Mouse (Mus musculus): ENCODE data around the gene Boc.

Gene Boc

GRCm38 (mm10) chr16:44558471-44559329 is at the start of gene Boc:
Gene Boc, minus strand, starts transcription at chr16:44558897.
- DNase-seq (ENCODE audit: low spot score): peak; percentile 75

- no peak for DNase-seq (ENCODE audit: low spot score)
Observed at GRCm38 (mm10) chr16:44606643-44607042, 47.9 kb upstream of the Boc start.

GRCm38 (mm10) chr16:44604021-44604616 is 45.4 kb upstream of the Boc start:
- DNase-seq (ENCODE audit: low spot score): no peak

GRCm38 (mm10) chr16:44601999-44602794 is 43.5 kb upstream of the Boc start:
- DNase-seq (ENCODE audit: low spot score): no peak

- DNase-seq (ENCODE audit: low spot score): no peak
Observed at GRCm38 (mm10) chr16:44601182-44601581, 42.5 kb upstream of the Boc start.

- no peak for DNase-seq (ENCODE audit: low spot score)
Observed at GRCm38 (mm10) chr16:44597106-44597806, 38.6 kb upstream of the Boc start.

- no peak for DNase-seq (ENCODE audit: low spot score)
Observed at GRCm38 (mm10) chr16:44589506-44589905, 30.8 kb upstream of the Boc start.

GRCm38 (mm10) chr16:44579421-44580024 is 20.8 kb upstream of the Boc start:
- no peak for DNase-seq (ENCODE audit: low spot score)

- no peak for DNase-seq (ENCODE audit: low spot score)
Observed at GRCm38 (mm10) chr16:44578551-44578950, 19.9 kb upstream of the Boc start.

GRCm38 (mm10) chr16:44568056-44568455 is 9.4 kb upstream of the Boc start:
- no peak for DNase-seq (ENCODE audit: low spot score)

- DNase-seq (ENCODE audit: low spot score): no peak
Observed at GRCm38 (mm10) chr16:44565328-44566210, 6.9 kb upstream of the Boc start.

- no peak for DNase-seq (ENCODE audit: low spot score)
Observed at GRCm38 (mm10) chr16:44564359-44564758, 5.7 kb upstream of the Boc start.

- DNase-seq (ENCODE audit: low spot score): no peak
Observed at GRCm38 (mm10) chr16:44562061-44562460, 3.4 kb upstream of the Boc start.

- no peak for DNase-seq (ENCODE audit: low spot score)
Observed at GRCm38 (mm10) chr16:44560214-44560613, 1.5 kb upstream of the Boc start.

- DNase-seq (ENCODE audit: low spot score): no peak
Observed at GRCm38 (mm10) chr16:44559330-44559695, 616 bp upstream of the Boc start.

- peak; percentile 73 for DNase-seq (ENCODE audit: low spot score)
Observed at GRCm38 (mm10) chr16:44557661-44558470, 831 bp downstream of the Boc start.

GRCm38 (mm10) chr16:44557084-44557483 is 1.6 kb downstream of the Boc start:
- no peak for DNase-seq (ENCODE audit: low spot score)

GRCm38 (mm10) chr16:44555791-44556709 is 2.6 kb downstream of the Boc start:
- no peak for DNase-seq (ENCODE audit: low spot score)

- DNase-seq (ENCODE audit: low spot score): no peak
Observed at GRCm38 (mm10) chr16:44553861-44554260, 4.8 kb downstream of the Boc start.
